Mouse (Mus musculus) skeletal muscle tissue, postnatal 0 days (tissue): Measurements from ENCODE around the gene Cntnap3. TPM values are rescaled to one million over a fixed set of nuclear protein-coding genes. Genes with fewer than 3 reads are reported as not detected.

Source experiments
- polyA plus RNA-seq: library from polyadenylated mRNA; unstranded; fragments of >200 nt; fragmentation: Nextera tagmentation; extraction: Ambion mirVana; gene quantifications from 2 replicates; pipeline ENCODE4 v1.2.1, GENCODE M21; 2015

Cntnap3 gene
- 0.07 and 0.14 TPM in 2 replicates for polyA plus RNA-seq

GRCm38 (mm10) chr13:64903585-64904208 lies at the start of gene Cntnap3:
Gene Cntnap3 (minus strand): TSS chr13:64903955.

DNA sequence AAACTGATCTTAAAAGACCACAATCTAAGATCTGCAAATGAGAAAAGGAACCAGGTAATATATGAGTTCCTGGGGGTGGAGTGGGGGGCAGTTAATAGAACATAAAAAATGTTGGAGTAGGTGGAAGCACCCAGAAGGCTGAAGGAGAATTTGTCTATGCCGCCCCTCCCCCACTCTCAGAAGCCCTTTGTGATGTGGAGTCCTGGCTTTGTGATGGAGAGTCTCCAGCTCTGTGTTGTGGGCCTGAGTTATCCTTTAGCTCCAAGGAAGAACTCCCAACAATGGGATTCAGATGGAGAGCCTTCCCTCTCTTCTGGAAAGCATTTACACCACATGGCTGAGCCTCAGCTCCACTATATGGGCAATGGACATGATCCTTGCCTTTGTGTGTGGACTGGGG lies 13.4 kb upstream of the Cntnap3 start, which contains the start of gene Spata31:
TSS of gene Spata31 (plus strand) at position 216 of the 400 bp plus-strand sequence.

Other genes starting within 250 kb of the Cntnap3 start
- gene Spata31, start 13.5 kb upstream of the Cntnap3 start, polyA plus RNA-seq = not detected in 2 replicates
- not detected in 2 replicates for gene Spata31d1c, start 129.1 kb upstream of the Cntnap3 start, polyA plus RNA-seq
- gene Prss47, start 148.8 kb upstream of the Cntnap3 start, polyA plus RNA-seq = not detected in 2 replicates
- 20.2 and 24.3 TPM in 2 replicates for gene Mfsd14b, start 209.0 kb upstream of the Cntnap3 start, polyA plus RNA-seq
- not detected in 2 replicates for gene Olfr465-ps1, start 234.1 kb upstream of the Cntnap3 start, polyA plus RNA-seq
- gene Olfr466, start 246.3 kb upstream of the Cntnap3 start, polyA plus RNA-seq = not detected in 2 replicates